Mouse (Mus musculus) neural tube, embryonic 14.5 days (tissue): ENCODE results near the gene Narfl. TPM values are rescaled to one million over a fixed set of nuclear protein-coding genes. Genes with fewer than 3 reads are reported as not detected.
A peak's percentile ranks its signal among the peaks of the same experiment; 100 is the strongest.

Source experiments
- ATAC-seq: fragments of 200-750 bp; cut with Nextera tagmentation; 2 replicates; pipeline ENCODE4 v1.8.0; 2017; ENCODE audit warnings: low read depth, mild to moderate bottlenecking, moderate TSS enrichment, moderate library complexity
- H3K27ac ChIP-seq: fragments of 300-500 bp; sonication (generic); 2 replicates; pipeline ENCODE4 v1.5.1; 2014; ENCODE audit warnings: low read depth, mild to moderate bottlenecking, control low read depth, low read length, moderate library complexity, mixed read lengths
- H3K27me3 ChIP-seq: fragments of 300-500 bp; sonication (generic); 2 replicates; pipeline ENCODE4 v1.6.1; 2014; ENCODE audit warnings: low read length; ENCODE audit not compliant: control insufficient read depth, insufficient read depth
- H3K36me3 ChIP-seq: fragments of 300-500 bp; sonication (generic); 2 replicates; pipeline ENCODE4 v1.6.1; 2014; ENCODE audit warnings: low read length, mixed read lengths; ENCODE audit not compliant: control insufficient read depth, insufficient read depth
- H3K4me1 ChIP-seq: fragments of 300-500 bp; sonication (generic); 2 replicates; pipeline ENCODE4 v1.6.1; 2014; ENCODE audit warnings: low read length; ENCODE audit not compliant: control insufficient read depth, insufficient read depth
- H3K4me2 ChIP-seq: fragments of 300-500 bp; sonication (generic); 2 replicates; pipeline ENCODE4 v1.6.1; 2014; ENCODE audit warnings: mild to moderate bottlenecking, low read depth, low read length, control low read depth
- H3K4me3 ChIP-seq: fragments of 300-500 bp; sonication (generic); 2 replicates; pipeline ENCODE4 v1.5.1; 2014; ENCODE audit warnings: low read depth, low read length, control low read depth, mixed read lengths
- H3K9ac ChIP-seq: fragments of 300-500 bp; sonication (generic); replicated peaks from 2 replicates; pipeline ENCODE4 v1.6.1; 2014; ENCODE audit warnings: low read depth, mild to moderate bottlenecking, control low read depth, low read length, mixed read lengths
- H3K9me3 ChIP-seq: fragments of 300-500 bp; sonication (generic); 2 replicates; pipeline ENCODE4 v1.6.1; 2016; ENCODE audit warnings: low read length; ENCODE audit not compliant: control insufficient read depth
- WGBS: fragments of 180-500 bp; shearing (Covaris S2); extraction: QIAGEN DNeasy Blood & Tissue Kit; methylation state at CpG from one replicate; pipeline ENCODE4 v1.1.7; 2014; 5-methylcytosine and 5-hydroxymethylcytosine counted together
- polyA plus RNA-seq: library from polyadenylated mRNA; unstranded; fragments of >200 nt; fragmentation: Nextera tagmentation; extraction: Ambion mirVana; gene quantifications from 2 replicates; pipeline ENCODE4 v1.2.1, GENCODE M21; 2014

The Narfl gene
- 25.4 and 25.9 TPM in 2 replicates for polyA plus RNA-seq

DNA sequence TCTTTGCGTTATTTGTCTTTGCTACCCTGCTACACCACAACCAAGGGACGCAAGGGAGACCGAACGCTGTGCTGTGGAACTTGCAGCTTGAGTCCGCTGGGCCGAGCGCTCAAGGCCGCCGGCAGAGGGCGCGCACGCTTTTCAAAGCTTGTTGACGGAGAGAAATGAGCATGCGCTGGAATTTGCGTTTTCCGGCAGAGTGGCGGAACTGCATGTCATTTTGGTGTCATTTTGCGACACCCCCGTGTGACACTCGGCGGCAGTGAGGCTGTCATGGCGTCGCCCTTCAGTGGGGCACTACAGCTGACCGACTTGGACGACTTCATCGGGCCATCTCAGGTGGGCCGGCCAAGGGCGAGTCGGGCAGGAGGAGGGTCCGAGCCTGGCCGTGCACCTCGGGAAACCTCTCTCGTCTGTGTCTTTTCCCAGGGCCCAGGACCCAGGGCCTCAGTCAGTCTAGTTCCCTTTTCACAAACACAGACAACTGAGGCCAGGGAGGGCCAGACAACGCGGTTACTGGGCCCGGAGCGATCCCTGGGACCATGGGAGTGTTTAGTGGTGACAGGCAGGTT is at the start of gene Narfl:
Narfl (plus strand) TSS at position 228 of the 572 bp plus-strand sequence.
- Histone ChIP-seq H3K9me3 (no peaks in the 10 kb centered on the region), H3K27ac (no peak within 1 kb of the TSS), H3K4me2 (peak within 1 kb of the TSS; percentile 54), H3K4me1 (peaks cover 5% of the 10 kb centered on the region; the same call in 1 of the 2 replicates), H3K36me3 (no peaks in the 10 kb centered on the region), H3K9ac (peak within 1 kb of the TSS; percentile 77), H3K27me3 (no peaks in the 10 kb centered on the region), H3K4me3 (peak within 1 kb of the TSS; percentile 61)
- ATAC-seq, result peak; percentile 86
- under 1% methylated on average over 37 of the region's 37 CpGs for WGBS

DNA sequence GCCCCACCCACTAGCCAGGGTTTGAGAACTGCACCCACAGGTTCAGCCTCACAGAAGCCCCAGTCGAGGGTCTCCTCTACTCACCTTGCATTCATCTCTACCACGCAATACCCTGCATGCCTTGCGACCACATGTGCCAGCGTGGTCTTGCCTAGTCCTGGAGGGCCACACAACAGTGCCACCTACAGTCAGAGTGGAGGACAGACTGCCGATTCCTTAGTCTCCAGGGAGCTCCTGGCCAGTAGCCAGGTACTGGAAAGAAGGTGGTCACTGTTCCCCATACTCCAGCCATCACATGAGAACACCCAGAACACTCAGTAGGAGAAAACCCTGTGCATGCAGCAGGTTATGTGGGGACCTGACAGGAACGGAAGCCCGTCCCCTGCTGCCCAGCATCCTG is 49.7 kb upstream of the Narfl start:
- Histone ChIP-seq H3K9me3 (no peaks in the 10 kb centered on the region), H3K27me3 (no peaks in the 10 kb centered on the region), H3K27ac (no peak overlapping the region), H3K4me2 (no peak overlapping the region), H3K4me3 (no peak overlapping the region), H3K4me1 (peaks cover 14% of the 10 kb centered on the region), H3K36me3 (no peaks in the 10 kb centered on the region), H3K9ac (no peak overlapping the region)
- ATAC-seq, result no peak
- WGBS, result 71% methylated on average over 7 of the region's 7 CpGs

DNA sequence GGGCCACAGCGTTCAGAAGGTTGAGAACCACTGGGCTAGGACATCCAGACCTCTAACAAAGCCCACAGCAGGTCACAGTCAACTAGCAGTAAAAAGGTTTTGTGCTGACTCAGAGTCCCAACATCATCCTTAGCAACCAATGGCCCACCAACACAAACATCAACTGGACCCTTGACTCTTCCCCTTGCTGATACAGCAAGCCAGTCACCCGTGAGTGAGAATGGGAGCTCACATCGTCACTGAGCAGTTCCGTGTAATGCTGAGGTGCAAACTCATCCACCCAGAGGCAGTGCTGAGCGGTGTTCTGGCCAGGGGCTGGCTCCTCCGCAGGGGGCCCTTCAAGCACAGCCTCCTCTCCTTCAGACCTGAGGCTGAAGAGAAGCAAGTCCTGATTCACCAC is 48.3 kb upstream of the Narfl start:
- no peak for ATAC-seq
- no peaks in the 10 kb centered on the region for H3K36me3 ChIP-seq
- WGBS, result 85% methylated on average over 6 of the region's 6 CpGs

DNA sequence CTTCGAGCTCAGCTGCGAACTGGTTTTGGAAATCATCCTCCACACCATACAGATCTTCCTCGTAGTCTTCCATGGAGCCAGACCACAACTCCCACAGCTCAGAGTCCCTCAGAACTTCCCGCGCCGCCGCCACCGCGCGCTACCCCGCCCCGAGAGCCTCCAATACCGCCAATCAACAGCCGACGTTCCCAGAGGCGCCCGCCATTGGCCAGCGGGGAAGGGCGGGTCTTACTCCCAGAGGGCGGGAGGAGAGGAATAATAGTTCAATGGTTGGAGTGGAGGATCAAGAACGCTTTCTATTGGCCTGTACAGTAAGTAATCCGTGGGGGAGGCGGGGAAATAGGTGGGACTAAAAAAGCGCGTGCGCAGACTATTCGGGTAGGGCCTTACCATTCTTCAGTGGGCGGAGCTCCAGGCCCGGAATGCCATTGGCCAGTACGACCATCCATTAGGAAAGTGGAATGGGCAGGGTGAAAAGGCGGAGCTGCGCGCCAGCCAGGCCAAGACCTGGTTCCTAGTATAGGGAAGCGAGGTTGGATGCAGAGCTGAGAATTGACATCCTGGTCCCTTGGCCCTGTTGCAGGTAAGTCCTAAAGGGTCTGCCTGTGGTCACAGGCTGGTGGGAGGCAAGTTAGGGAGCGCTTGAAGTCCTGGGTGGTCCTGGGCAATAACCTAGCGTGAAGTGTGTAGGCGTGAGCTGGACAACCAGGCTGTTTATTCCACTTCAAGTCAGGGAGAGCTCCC is 46.1 kb upstream of the Narfl start, which contains the start of the genes Chtf18 and Rpusd1:
Chtf18 (minus strand) TSS at position 155 of the 744 bp plus-strand sequence.
Rpusd1 (plus strand) TSS at position 406 of the 744 bp plus-strand sequence.
- H3K36me3 ChIP-seq, result no peaks in the 10 kb centered on the region
- no peak within 1 kb of the TSS for H3K27ac ChIP-seq
- peak within 1 kb of the TSS; percentile 49 for H3K4me3 ChIP-seq
- WGBS, result under 1% methylated on average over 37 of the region's 37 CpGs
- peak within 1 kb of the TSS; percentile 80 for H3K9ac ChIP-seq
- no peaks in the 10 kb centered on the region for H3K9me3 ChIP-seq
- peak within 1 kb of the TSS; percentile 78 for H3K4me2 ChIP-seq
- ATAC-seq, result peak; percentile 99
- no peaks in the 10 kb centered on the region for H3K27me3 ChIP-seq
- peaks cover 14% of the 10 kb centered on the region for H3K4me1 ChIP-seq

More for the DNA sequence above, 48.3 kb upstream of the Narfl start:
- H3K4me1 ChIP-seq, result peaks cover 14% of the 10 kb centered on the region
- no peaks in the 10 kb centered on the region for H3K27me3 ChIP-seq
- no peak overlapping the region for H3K27ac ChIP-seq
- no peaks in the 10 kb centered on the region for H3K9me3 ChIP-seq
- H3K4me3 ChIP-seq, result no peak overlapping the region
- H3K4me2 ChIP-seq, result no peak overlapping the region
- H3K9ac ChIP-seq, result no peak overlapping the region

DNA sequence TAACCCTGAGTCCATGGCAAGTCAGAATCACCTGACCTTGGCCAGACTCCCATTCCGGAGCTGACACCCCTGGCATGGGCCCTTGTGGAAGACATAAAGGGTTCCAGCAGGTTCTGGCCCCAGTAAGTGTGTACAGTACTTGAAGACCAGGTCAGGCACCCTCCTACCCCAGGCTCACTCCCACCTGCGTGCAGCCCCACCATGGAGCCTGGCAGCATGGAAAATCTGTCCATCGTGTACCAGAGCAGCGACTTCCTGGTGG is 45.6 kb upstream of the Narfl start:
- peaks cover 14% of the 10 kb centered on the region for H3K4me1 ChIP-seq
- H3K9me3 ChIP-seq, result no peaks in the 10 kb centered on the region
- H3K4me2 ChIP-seq, result peak overlapping the region; percentile 78
- no peaks in the 10 kb centered on the region for H3K36me3 ChIP-seq
- no peak for ATAC-seq
- WGBS, result 22% methylated on average over 4 of the region's 4 CpGs
- H3K4me3 ChIP-seq, result peak overlapping the region; percentile 49
- H3K27me3 ChIP-seq, result no peaks in the 10 kb centered on the region
- H3K27ac ChIP-seq, result no peak overlapping the region
- peak overlapping the region; percentile 80 for H3K9ac ChIP-seq

DNA sequence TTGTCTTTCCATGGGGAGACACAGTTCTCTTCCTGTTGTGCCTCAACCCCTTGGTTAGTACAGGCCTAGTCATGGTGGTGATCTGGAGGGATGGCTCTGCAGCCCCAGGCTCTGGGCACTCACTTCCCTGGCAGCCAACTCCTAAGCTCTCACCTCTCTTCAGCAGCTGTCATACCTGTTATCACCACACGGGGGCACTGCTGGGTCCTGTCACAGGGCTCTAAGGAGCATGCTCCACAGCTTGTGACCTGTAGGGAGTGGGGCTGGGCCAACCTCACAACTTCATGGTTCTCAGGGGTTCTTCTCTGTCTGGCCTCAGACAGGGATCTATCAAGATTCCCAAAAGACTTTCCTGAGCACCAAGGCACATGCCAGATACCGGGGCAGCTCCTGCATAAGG is 41.5 kb upstream of the Narfl start:
- no peaks in the 10 kb centered on the region for H3K36me3 ChIP-seq
- no peak for ATAC-seq
- H3K9me3 ChIP-seq, result no peaks in the 10 kb centered on the region
- no peak overlapping the region for H3K4me2 ChIP-seq
- H3K4me3 ChIP-seq, result no peak overlapping the region
- no peak overlapping the region for H3K27ac ChIP-seq
- no peak overlapping the region for H3K9ac ChIP-seq
- H3K27me3 ChIP-seq, result no peaks in the 10 kb centered on the region
- H3K4me1 ChIP-seq, result peaks cover 8% of the 10 kb centered on the region
- WGBS, result 15% methylated on average over 2 of the region's 2 CpGs

DNA sequence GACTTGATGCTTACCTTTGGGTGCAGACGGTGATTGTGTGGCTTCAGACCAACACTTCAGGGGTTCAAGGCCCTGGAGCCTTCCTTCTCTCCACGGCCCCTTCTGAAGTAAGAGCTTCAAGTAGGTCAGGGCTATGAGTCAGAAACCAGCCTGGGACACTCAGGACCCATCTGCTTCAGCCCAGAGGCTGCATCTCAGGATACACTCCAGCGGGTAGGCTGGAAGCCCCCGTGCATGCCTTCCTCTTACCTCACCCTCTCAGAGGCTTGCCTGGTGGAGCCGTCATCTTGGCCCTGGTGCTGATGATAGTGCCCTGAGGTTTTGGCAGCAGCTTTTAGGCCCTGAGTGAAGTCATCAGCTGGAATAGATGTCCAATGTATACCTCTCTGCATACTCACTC is 38.3 kb upstream of the Narfl start:
- WGBS, result 85% methylated on average over 5 of the region's 5 CpGs
- Histone ChIP-seq H3K4me1 (no peaks in the 10 kb centered on the region), H3K27ac (no peak overlapping the region), H3K9me3 (no peaks in the 10 kb centered on the region), H3K9ac (no peak overlapping the region), H3K4me3 (no peak overlapping the region), H3K36me3 (no peaks in the 10 kb centered on the region), H3K4me2 (no peak overlapping the region), H3K27me3 (no peaks in the 10 kb centered on the region)
- no peak for ATAC-seq

DNA sequence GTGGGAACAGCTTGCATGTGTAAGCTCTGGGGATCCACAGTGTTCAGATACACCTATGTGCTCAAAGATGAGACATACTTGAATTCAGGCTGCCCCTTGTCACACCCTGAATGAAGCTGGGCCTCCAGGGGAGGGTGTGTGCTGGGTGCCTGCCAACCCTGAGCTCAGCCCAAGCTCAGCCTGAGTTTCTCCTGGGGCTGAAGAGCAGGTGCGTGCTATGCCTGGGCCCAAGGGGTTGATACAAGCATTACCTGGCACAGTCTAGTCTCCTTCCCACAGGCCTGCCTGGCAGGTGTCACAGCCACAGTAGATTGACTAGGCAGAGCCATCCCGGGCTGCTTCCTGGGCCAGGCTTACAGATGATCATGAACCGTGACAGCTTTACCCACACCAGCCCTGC is 37.8 kb upstream of the Narfl start, which contains the start of gene Mslnl:
Mslnl (plus strand) TSS at position 298 of the 400 bp plus-strand sequence.
- Histone ChIP-seq H3K4me3 (no peak within 1 kb of the TSS), H3K9me3 (no peaks in the 10 kb centered on the region), H3K9ac (no peak within 1 kb of the TSS), H3K36me3 (no peaks in the 10 kb centered on the region), H3K4me2 (no peak within 1 kb of the TSS), H3K27ac (no peak within 1 kb of the TSS), H3K4me1 (no peaks in the 10 kb centered on the region), H3K27me3 (no peaks in the 10 kb centered on the region)
- no peak for ATAC-seq
- 85% methylated on average over 3 of the region's 3 CpGs for WGBS

DNA sequence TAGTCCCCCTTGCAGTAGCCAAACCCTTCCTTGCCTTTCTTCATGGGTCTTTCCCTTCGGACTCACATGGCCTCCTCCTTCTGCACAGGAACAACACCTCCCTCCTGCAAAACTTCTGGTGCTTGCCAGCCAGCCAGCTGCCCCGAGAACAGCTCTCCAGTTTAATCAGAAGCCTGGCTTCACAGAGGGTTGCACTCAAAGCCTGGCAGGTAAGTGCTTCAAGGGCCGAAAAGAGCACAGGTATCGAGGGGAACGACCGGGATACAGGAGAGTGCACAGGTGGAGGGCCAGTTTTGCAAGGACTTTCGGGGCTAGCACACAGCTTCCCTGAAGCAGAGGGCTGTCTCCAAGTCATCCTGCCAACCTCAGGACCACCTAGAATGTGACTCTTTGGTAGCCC is 34.7 kb upstream of the Narfl start:
- no peaks in the 10 kb centered on the region for H3K27me3 ChIP-seq
- H3K9me3 ChIP-seq, result no peaks in the 10 kb centered on the region
- H3K27ac ChIP-seq, result no peak overlapping the region
- 80% methylated on average over 7 of the region's 7 CpGs for WGBS
- no peaks in the 10 kb centered on the region for H3K4me1 ChIP-seq
- no peak overlapping the region for H3K9ac ChIP-seq
- H3K4me2 ChIP-seq, result no peak overlapping the region
- ATAC-seq, result no peak
- H3K36me3 ChIP-seq, result no peaks in the 10 kb centered on the region
- H3K4me3 ChIP-seq, result no peak overlapping the region
